Mouse (Mus musculus): ENCODE measurements around the gene Tnrc6a. TPM values are rescaled to one million over a fixed set of nuclear protein-coding genes. Genes with fewer than 3 reads are reported as not detected.

Gene Tnrc6a
- total RNA-seq, 2 experiments from 2014 or later: 15.5 to 22.5 TPM

DNA sequence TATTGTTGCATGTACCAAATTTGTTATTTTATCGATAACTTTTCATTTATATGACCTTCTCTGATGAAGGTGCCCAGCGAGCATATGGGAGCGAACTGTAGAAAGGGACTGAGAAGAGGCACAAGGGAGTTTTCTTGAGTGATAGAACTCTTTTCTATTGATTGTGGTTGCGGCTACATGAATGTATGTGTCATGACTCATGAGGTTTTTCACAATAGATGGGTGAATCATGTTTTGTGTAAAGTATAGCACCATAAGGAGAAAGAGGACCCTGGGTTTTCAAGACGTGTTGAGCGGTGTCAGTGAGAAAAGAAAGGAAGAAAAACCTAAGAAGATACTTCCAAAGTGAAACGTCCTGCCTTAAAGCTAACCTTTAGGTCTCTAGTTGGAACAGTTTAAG, 3.2 kb upstream of the Tnrc6a start:
- DNase-seq: no peak
- intact Hi-C loops (cut with DNase I): no loop called here

DNA sequence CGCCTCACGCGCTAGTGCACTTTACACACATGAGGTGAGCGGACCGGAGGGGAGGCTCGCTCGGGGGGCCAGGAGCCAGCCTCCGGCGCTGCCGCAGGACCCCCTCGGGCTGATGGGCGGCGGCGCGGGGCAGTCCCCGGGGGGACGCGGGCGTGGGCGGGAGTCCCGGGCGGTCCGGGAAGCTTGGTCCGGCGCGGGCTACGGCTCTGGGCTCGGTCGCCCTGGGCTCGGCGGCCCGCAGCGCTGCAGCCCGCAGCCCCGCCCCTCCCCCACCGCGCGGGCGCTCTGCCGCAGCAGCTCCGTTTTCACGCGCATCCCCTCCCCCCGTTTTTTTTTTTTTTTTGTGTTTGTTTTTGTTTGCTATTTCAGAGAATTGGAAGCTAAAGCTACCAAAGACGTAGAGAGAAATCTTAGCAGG, 623 bp downstream of the Tnrc6a start:
- peak in 1 of 2 experiments; percentile 15 for DNase-seq
- intact Hi-C loops (cut with DNase I): no loop called here

DNA sequence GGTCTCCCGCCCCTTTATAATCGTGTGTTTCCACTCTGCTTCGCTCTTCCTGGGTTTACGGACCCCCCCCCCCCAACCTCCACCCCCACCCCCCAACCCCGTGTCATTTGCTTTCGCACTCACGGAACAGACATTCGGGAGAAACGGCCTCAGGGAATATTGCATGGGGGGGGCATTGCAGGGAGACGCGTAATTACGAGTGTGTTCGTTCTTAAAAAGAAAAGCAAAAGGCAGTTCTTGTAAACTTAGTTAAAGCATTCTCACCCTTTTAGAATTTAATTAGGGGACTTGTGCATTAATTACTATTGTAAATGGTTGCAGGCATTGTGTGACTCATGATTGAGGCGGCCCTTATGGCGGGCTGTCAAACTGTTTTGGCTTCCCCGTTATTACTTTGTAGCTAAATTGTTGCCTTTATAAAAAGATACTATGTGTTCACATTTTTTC, 1.1 kb downstream of the Tnrc6a start:
- intact Hi-C loops (cut with DNase I): no loop called here
- no peak for DNase-seq

DNA sequence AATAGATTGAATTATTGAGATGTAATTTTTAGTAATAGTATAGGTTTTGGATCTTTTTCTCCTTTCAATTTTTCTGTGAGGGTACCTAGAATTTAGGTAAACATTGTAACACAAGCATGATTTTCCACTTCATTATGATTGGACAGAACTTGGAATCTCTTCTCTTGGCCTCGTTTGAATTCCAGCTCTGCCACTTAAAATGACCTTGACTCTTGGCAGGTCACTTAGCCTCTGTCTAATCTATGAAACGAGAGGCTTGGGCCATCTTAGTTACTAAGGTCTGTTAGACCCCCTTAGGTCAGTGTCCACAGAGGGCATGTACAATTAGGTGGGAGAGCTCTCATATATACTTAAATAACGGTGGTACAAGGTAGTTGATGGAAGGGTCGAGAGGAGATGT, 2.4 kb downstream of the Tnrc6a start:
- intact Hi-C loops (cut with DNase I): no loop called here
- no peak for DNase-seq

DNA sequence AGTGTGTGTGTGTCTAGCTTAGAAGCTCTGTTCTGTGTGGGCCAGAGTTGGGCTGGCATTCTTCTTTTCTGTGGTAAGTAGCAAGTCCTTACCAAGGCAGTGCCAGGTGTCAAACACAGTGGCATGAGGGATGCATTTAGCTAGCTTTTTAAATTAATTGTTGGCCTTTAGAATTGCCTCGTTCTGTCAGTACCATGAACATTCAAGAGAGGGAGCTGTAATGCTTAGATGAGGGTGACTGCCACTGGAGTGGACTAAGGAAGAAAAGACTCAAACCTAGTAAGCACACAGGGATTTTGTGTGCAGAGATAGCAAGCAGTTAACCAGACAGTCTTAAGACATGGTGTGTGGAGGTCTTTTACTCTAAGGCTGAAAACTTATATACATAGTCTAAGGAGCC, 3.6 kb downstream of the Tnrc6a start:
- intact Hi-C loops (cut with DNase I): no loop called here
- no peak for DNase-seq

DNA sequence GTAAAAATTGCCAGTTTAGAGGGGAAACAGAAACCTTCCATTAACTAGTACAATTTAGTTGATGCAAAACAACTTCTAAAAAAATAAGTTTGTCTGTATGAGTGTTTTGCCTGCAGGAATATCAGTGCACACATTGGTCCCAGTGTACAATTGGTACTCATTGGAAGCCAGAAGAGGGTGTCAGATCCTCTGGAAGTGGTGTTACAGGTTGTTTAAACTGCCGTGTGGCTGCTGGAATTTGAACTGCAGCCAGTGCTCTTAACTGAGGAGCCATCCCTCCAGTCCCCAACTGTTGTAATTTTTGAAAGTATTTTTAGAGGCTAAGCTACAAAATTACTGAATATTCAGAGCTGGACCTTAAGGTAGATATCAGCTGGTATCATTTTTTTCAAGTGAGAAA, 4.3 kb downstream of the Tnrc6a start:
- intact Hi-C loops (cut with DNase I): no loop called here
- DNase-seq: no peak

GRCm38 (mm10) chr7:123129061-123129460, 5.4 kb downstream of the Tnrc6a start:
- intact Hi-C loops (cut with DNase I): no loop called here
- no peak for DNase-seq

DNA sequence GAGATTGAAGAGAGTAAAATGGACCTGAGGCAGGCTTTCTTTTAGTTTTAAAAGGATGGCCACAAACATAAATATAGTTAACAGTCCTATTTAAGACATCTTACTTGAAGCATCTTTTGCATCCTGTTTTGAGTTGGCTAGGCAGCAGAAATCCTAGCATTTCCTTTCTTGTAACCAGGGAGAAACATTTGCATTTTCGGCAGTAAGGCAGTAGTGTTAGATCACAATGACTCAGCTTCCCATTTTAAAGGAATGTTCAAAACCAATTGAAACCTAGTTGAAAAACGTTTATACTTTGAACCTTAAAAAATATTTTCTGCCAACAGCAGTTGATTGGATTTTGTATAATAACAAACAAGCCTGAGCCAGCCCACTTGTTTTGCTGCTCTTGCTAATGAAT, 6.5 kb downstream of the Tnrc6a start:
- no peak for DNase-seq
- intact Hi-C loops (cut with DNase I): no loop called here

DNA sequence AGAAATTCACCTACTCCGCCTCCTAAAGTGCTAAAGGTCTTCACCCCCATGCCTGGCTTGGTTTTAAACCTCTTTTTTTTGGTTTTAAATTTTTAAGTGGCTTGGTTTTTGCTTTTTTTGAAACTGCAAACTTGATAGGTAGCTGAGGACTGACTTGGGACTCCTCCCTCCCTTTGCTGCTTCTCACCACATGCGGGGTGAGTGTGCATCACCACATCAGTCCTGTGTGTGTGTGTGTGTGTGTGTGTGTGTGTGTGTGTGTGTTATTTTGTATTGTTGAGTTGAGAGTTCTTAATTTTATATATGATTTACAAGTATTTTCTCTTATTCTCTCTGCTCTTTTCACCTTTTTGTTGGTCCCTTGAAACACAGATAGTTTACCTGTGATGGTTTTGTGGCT, 8.7 kb downstream of the Tnrc6a start:
- intact Hi-C loops (cut with DNase I): no loop called here
- DNase-seq: no peak

DNA sequence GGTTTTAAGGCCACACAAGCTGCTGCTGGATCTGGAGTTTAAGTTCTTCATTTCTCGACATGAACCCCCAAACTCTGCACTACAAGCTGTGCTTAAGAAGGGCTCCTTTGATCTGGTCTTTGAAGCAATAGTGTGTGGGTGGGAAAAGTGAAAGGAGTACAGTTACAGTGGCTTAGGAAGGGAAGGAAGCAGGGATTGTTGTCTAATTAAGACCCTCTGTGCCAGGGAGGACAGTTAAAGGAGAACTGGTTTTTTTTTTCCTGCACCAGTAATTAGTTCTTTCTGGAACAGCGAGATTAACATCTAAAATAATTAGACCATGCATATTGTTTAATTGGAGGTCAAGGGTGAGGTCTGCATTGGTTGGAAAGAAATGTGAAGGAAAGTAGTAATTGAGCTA, 11.2 kb downstream of the Tnrc6a start:
- no peak for DNase-seq
- intact Hi-C loops (cut with DNase I): no loop called here

DNA sequence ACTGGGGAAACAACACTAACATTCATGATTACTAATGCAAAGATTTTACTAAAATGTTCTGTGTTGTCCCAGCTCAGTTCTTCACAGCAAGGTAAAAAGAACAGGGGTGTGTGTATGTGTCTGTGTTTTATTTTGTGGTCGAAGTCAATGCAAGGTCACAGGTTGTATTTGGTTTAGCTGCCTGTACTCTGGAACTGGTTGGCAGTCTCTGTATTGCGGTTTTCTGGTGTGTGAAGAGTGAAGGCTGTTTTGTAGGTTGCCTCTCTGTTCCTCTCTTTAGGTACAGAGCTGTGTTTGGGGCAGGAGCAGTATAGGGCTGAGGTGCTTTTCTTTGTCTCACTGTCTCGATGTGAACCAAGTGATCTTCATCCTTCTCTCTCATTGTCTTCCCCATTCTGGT, 12.0 kb downstream of the Tnrc6a start:
- DNase-seq: no peak
- intact Hi-C loops (cut with DNase I): no loop called here

DNA sequence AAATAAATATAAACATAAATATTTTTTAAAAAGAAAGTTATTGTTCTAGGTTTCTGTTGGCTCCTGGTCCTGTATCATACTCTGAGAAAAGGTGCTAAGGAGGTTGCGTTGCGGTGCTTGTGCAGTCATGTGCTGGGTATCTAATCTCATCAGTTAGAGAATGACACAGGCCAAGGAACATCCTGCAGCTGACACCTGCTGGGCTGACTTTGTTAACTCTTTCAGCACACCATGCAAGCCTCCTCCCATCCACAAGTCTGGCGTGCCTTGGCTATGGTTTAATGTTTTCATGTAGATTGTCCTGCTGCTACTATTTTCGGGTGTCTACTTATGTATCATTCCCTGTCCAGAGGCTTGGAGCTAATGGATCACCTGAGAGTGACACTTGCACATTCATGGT, 14.3 kb downstream of the Tnrc6a start:
- DNase-seq: no peak
- intact Hi-C loops (cut with DNase I): no loop called here

GRCm38 (mm10) chr7:123146141-123146846, 22.6 kb downstream of the Tnrc6a start:
- intact Hi-C loops (cut with DNase I): loop anchor here (5.0 kb wide), 1 partner anchor 36 kb away; no protein-coding TSS in a partner anchor
- DNase-seq: no peak

DNA sequence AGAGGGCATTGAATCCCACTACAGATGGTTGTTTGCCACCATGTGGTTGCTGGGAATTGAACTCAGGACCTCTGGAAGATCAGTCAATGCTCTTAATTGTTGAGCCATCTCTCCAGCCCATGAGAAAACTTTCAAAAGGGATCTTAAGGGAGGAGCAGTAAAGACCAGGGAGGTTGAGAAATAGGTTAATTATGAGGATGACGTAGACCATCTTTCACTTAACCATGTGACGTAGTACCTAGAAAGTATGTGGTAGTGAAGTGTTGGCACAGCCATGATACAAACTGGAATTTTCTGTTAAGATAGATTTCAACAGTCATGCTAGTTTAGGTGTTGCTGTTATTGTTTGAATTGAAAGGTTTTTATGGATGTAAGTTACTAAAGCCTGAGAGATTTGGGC, 24.1 kb downstream of the Tnrc6a start:
- intact Hi-C loops (cut with DNase I): loop anchor here (5.0 kb wide), 1 partner anchor 35 kb away; no protein-coding TSS in a partner anchor

DNA sequence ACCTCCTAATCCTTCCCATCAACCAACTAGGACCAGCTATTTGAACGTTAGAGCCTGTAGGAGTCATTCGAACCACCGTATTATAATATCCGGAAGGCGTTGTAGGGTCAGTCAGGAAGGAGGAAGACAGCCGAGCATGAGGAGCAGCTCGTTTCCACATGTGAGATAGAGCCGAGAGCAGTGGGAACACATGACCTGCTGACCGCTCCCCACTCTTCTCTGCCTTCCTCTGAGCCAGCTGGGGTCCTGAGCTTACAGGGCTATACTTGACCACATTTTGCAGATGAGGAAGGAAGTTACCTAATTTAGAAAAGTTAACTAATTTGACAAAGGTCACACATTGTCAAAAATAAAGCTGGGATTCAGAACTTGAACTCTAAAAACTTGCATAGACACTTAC, 25.2 kb downstream of the Tnrc6a start:
- intact Hi-C loops (cut with DNase I): loop anchor here (5.0 kb wide), 1 partner anchor 33 kb away; no protein-coding TSS in a partner anchor

More for the DNA sequence above, 24.1 kb downstream of the Tnrc6a start:
- DNase-seq: no peak

GRCm38 (mm10) chr7:123162346-123162745, 38.7 kb downstream of the Tnrc6a start:
- DNase-seq: no peak
- intact Hi-C loops (cut with DNase I): no loop called here

More for the DNA sequence above, 25.2 kb downstream of the Tnrc6a start:
- DNase-seq: no peak

DNA sequence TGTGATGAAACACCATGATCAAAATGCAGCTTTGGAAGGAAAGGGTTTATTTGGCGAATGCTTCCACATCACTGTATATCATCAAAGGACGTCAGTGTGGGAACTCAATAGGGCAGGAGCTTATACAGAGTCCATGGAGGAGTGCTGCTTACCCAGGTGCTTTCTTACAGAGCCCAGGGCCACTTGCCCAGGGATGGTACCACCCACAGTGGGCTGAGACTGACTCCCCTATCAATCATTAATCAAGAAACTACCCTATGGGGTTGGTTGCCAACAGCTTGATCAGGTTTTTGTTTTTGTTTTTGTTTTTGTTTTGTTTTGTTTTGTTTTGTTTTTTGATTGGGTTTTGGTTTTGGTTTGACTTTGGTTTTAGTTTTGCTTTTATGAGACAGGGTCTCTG, 43.8 kb downstream of the Tnrc6a start:
- intact Hi-C loops (cut with DNase I): loop anchor here (5.0 kb wide), 1 partner anchor 170 kb away; no protein-coding TSS in a partner anchor
- no peak for DNase-seq

GRCm38 (mm10) chr7:123169618-123170017, 45.9 kb downstream of the Tnrc6a start:
- intact Hi-C loops (cut with DNase I): loop anchor here (5.0 kb wide), 1 partner anchor 172 kb away; no protein-coding TSS in a partner anchor
- DNase-seq: no peak

DNA sequence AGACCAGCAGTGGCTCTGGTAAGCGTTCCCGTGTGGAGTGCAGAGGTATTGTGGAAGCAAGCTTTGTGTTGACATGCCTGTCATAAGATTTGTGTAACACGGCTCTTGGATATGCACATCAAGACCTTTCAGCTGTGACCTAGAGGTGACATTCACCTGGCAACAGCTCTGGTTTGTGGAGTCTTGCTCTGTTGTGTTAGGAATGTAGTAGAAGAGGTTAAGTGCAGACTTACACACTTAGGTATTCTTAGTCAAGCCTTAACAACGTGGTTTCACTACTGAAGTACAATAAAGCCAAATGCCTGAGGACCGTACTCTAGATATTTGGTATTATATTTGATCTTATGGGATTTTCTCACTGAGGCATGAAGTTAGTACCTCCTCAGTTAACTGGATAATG, 48.4 kb downstream of the Tnrc6a start:
- DNase-seq: no peak
- intact Hi-C loops (cut with DNase I): no loop called here

DNA sequence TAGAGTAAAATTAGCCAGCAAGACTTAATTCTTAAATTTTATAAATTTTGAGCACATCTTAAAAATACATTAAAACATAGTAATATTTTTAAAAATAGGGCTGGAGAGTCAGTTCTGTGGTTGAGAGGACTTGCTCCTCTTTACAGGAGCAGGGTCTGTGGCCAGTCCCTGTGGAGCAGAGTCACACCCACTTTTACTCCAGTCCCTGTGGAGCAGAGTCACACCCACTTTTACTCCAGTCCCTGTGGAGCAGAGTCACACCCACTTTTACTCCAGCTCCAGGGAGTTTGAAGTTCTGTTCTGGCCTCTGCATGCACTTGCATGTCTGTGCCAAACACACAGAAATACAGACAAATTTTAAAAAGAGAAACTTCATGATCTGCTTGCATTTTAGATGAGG, 53.5 kb downstream of the Tnrc6a start:
- intact Hi-C loops (cut with DNase I): no loop called here
- DNase-seq: no peak

DNA sequence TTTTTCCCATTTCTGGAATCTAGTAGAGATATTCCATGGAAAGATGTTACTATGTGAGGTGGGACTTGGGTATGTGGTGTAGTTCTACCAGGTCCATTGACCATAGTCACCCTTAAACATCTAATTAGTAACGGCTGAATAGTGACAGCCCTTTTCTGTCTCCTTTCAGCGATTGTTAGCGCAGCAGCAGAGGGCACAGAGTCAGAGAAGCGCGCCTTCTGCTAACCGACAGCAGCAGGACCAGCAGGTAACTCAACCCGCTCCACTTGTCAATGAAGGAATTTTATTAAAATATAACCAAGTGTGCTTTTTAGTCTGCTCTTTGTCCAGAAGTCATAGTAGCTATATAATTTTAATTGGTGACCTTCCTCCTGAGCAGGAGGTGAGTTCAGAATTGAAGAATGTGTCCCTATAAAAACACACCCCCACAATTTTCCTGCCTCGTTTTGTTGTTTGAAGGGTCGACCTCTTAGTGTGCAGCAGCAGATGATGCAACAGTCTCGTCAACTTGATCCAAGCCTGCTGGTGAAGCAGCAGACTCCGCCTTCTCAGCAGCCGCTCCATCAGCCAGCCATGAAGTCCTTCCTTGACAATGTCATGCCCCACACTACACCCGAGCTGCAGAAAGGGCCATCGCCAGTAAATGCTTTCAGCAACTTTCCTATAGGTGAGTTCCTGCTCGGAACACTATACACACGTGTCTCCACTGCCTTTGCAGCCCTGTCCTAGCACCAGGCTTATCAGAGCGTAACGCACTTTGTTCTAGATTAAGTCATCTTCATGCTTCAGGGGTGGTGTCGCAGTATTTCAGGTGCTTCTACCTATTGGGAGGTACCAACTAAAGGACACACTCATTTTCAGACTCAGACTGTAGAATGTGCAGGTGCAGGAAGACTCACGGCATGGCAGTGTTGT, 58.4 kb downstream of the Tnrc6a start:
- intact Hi-C loops (cut with DNase I): loop anchor here (5.0 kb wide), 1 partner anchor 35 kb away; no protein-coding TSS in a partner anchor
- no peak for DNase-seq
